Mouse (Mus musculus): ENCODE results near the gene Caly.

DNA sequence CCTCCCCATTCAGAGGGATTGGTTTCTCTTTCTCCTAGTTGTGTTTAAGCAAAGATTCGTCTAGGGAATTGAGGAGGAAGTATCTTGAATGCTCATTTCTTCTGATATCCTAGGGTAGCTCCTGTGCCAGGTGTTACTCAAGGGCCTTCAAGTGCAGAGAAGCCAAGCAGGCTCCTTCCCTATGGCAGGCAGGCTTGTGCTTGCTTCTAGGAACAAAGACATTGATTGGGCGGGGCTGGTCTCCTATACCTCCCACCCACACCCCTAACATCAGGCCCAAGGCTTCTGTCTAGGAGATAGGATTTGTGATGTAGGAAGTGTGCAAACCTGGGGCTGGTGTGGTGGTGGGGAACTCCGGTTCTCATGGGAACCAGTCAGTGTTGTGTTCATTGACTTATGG is 44.6 kb upstream of the Caly start:
- TF ChIP-seq POLR2A (IDR thresholded peaks at IDR 0.05; ENCODE audit: borderline replicate concordance, extremely low read depth, insufficient read depth, insufficient read length, poor library complexity, severe bottlenecking), result no peak
- no peak for TF ChIP-seq CTCF (IDR thresholded peaks at IDR 0.05; ENCODE audit: borderline replicate concordance, extremely low read depth, insufficient read depth, insufficient read length)

Data from brain, embryonic 14.5 days (tissue).